Mouse (Mus musculus): ENCODE results near the gene Crtac1.

Gene Crtac1

GRCm38 (mm10) chr19:42425208-42425607 is 6.4 kb downstream of the Crtac1 start:
- no peak for DNase-seq (ENCODE audit: low spot score in 2 of 2)

- DNase-seq (ENCODE audit: low spot score in 2 of 2): no peak
Observed at GRCm38 (mm10) chr19:42415042-42415441, 16.5 kb downstream of the Crtac1 start.

- DNase-seq (ENCODE audit: low spot score in 2 of 2): no peak
Observed at GRCm38 (mm10) chr19:42409856-42410255, 21.7 kb downstream of the Crtac1 start.

- DNase-seq (ENCODE audit: low spot score in 2 of 2): no peak
Observed at GRCm38 (mm10) chr19:42409226-42409625, 22.4 kb downstream of the Crtac1 start.

GRCm38 (mm10) chr19:42404364-42404763 is 27.2 kb downstream of the Crtac1 start:
- no peak for DNase-seq (ENCODE audit: low spot score in 2 of 2)

GRCm38 (mm10) chr19:42399974-42400373 is 31.6 kb downstream of the Crtac1 start:
- no peak for DNase-seq (ENCODE audit: low spot score in 2 of 2)

GRCm38 (mm10) chr19:42397281-42397680 is 34.3 kb downstream of the Crtac1 start:
- DNase-seq (ENCODE audit: low spot score in 2 of 2): no peak

GRCm38 (mm10) chr19:42394848-42395534 is 36.6 kb downstream of the Crtac1 start:
- DNase-seq (ENCODE audit: low spot score in 2 of 2): no peak

GRCm38 (mm10) chr19:42393920-42394319 is 37.7 kb downstream of the Crtac1 start:
- DNase-seq (ENCODE audit: low spot score in 2 of 2): no peak

GRCm38 (mm10) chr19:42392094-42392493 is 39.5 kb downstream of the Crtac1 start:
- no peak for DNase-seq (ENCODE audit: low spot score in 2 of 2)

- no peak for DNase-seq (ENCODE audit: low spot score in 2 of 2)
Observed at GRCm38 (mm10) chr19:42389574-42389973, 42.0 kb downstream of the Crtac1 start.

GRCm38 (mm10) chr19:42384981-42385598 is 46.5 kb downstream of the Crtac1 start:
- DNase-seq (ENCODE audit: low spot score in 2 of 2): no peak

- no peak for DNase-seq (ENCODE audit: low spot score in 2 of 2)
Observed at GRCm38 (mm10) chr19:42380981-42381373, 50.6 kb downstream of the Crtac1 start.

GRCm38 (mm10) chr19:42380321-42380980 is 51.1 kb downstream of the Crtac1 start:
- no peak for DNase-seq (ENCODE audit: low spot score in 2 of 2)

- DNase-seq (ENCODE audit: low spot score in 2 of 2): no peak
Observed at GRCm38 (mm10) chr19:42379798-42380197, 51.8 kb downstream of the Crtac1 start.

- no peak for DNase-seq (ENCODE audit: low spot score in 2 of 2)
Observed at GRCm38 (mm10) chr19:42377206-42377605, 54.4 kb downstream of the Crtac1 start.

- no peak for DNase-seq (ENCODE audit: low spot score in 2 of 2)
Observed at GRCm38 (mm10) chr19:42363551-42363950, 68.0 kb downstream of the Crtac1 start.

GRCm38 (mm10) chr19:42358406-42358805 is 73.2 kb downstream of the Crtac1 start:
- DNase-seq (ENCODE audit: low spot score in 2 of 2): no peak

- DNase-seq (ENCODE audit: low spot score in 2 of 2): no peak
Observed at GRCm38 (mm10) chr19:42356854-42357253, 74.7 kb downstream of the Crtac1 start.

- no peak for DNase-seq (ENCODE audit: low spot score in 2 of 2)
Observed at GRCm38 (mm10) chr19:42355476-42355875, 76.1 kb downstream of the Crtac1 start.

GRCm38 (mm10) chr19:42341183-42341582 is 90.4 kb downstream of the Crtac1 start:
- no peak for DNase-seq (ENCODE audit: low spot score in 2 of 2)

GRCm38 (mm10) chr19:42332081-42332736 is 99.4 kb downstream of the Crtac1 start:
- DNase-seq (ENCODE audit: low spot score in 2 of 2): no peak
